Mouse (Mus musculus): Measurements from ENCODE around the gene Ctps. TPM values are rescaled to one million over a fixed set of nuclear protein-coding genes. Genes with fewer than 3 reads are reported as not detected.

The Ctps gene
- polyA plus RNA-seq, 1 experiment from 2014 or later: 91.0 TPM

GRCm38 (mm10) chr4:120511203-120511602 is 58.9 kb downstream of the Ctps start:
- no peaks in the 10 kb centered on the region for H3K4me1 ChIP-seq
- H3K27me3 ChIP-seq: no peaks in the 10 kb centered on the region
- no peak for ATAC-seq (ENCODE audit: low FRiP score)
- H3K36me3 ChIP-seq: peaks cover 53% of the 10 kb centered on the region
- H3K9ac ChIP-seq: no peak overlapping the region
- no peak overlapping the region for H3K4me2 ChIP-seq (replicated peaks)
- no peak overlapping the region for H3K4me3 ChIP-seq
- 96% methylated on average over 4 of the region's 4 CpGs for WGBS
- no peak overlapping the region for H3K27ac ChIP-seq
- H3K9me3 ChIP-seq (replicated peaks): peaks cover 4% of the 10 kb centered on the region

DNA sequence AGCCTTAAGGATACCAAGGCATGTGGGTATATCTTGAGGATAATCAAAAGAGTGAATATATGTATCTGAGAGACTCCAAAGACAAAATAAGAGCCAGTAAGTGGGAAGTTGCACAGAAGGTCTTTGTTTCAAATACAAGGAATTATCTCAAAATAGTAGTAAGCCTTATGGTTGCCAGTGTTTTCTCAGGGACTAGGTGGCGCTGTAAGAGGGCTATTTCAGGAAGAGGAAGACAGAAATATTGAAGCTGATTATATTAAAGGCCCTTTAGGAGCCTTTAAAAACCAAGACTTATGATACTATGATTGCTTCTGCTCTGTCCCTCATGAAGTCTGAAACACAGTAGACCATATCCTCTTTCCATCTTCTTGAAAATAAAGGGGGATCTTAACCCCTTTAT is 63.1 kb downstream of the Ctps start:
- peaks cover 4% of the 10 kb centered on the region for H3K9me3 ChIP-seq (replicated peaks)
- H3K4me2 ChIP-seq (replicated peaks): no peak overlapping the region
- H3K9ac ChIP-seq: no peak overlapping the region
- ATAC-seq (ENCODE audit: low FRiP score): no peak
- WGBS: 89% methylated on average over 1 of the region's 1 CpGs
- H3K27ac ChIP-seq: no peak overlapping the region
- no peaks in the 10 kb centered on the region for H3K4me1 ChIP-seq
- H3K27me3 ChIP-seq: no peaks in the 10 kb centered on the region
- H3K36me3 ChIP-seq: peaks cover 48% of the 10 kb centered on the region
- H3K4me3 ChIP-seq: no peak overlapping the region

Other genes starting within 250 kb of the Ctps start
- gene Scmh1, start 165.0 kb downstream of the Ctps start, polyA plus RNA-seq (2016; fragmentation: Nextera tagmentation; extraction: Ambion mirVana): 78.3 and 79.0 TPM in 2 replicates
- gene Slfnl1, start 38.0 kb downstream of the Ctps start, polyA plus RNA-seq (2016; fragmentation: Nextera tagmentation; extraction: Ambion mirVana): not detected in 2 replicates
- gene Gm8439, start 18.5 kb upstream of the Ctps start, polyA plus RNA-seq (2016; fragmentation: Nextera tagmentation; extraction: Ambion mirVana): not detected in 2 replicates
- 6.1 and 8.2 TPM in 2 replicates for gene Cited4, start 96.3 kb upstream of the Ctps start, polyA plus RNA-seq (2016; fragmentation: Nextera tagmentation; extraction: Ambion mirVana)
- gene Kcnq4, start 178.3 kb upstream of the Ctps start, polyA plus RNA-seq (2016; fragmentation: Nextera tagmentation; extraction: Ambion mirVana): 5.0 and 5.7 TPM in 2 replicates

Data from hindbrain, embryonic 12.5 days (tissue).